Mouse (Mus musculus) right cerebral cortex, postnatal 25 days (tissue): ENCODE measurements at regions not wholly inside any gene's neighbourhood (a gene's known extent, or its start where the extent isn't known, plus 50 kb on each side); places are given as distances from the start of the nearest gene placed in this dataset.
"Not testable (repeated sequence)": the region's sequence is repeated elsewhere in the genome, so short reads cannot be mapped to it uniquely, and the experiment has no call there.

Source experiments
- DNase-seq: peaks from one replicate; pipeline ENCODE4 v3.0.0; 2022

- DNase-seq: no peak
Measured at GRCm38 (mm10) chr15:5658796-5659195, 414.8 kb upstream of the Ptger4 start.

- no peak for DNase-seq
Measured at GRCm38 (mm10) chr15:5660819-5661218, 416.8 kb upstream of the Ptger4 start.

GRCm38 (mm10) chr15:5671781-5672180 is 427.8 kb upstream of the Ptger4 start:
- no peak for DNase-seq

- no peak for DNase-seq
Measured at GRCm38 (mm10) chr15:5676704-5677103, 432.7 kb upstream of the Ptger4 start.

GRCm38 (mm10) chr15:5693810-5694209 is 449.8 kb upstream of the Ptger4 start:
- no peak for DNase-seq

- no peak for DNase-seq
Measured at GRCm38 (mm10) chr15:5695015-5695414, 451.0 kb upstream of the Ptger4 start.

- DNase-seq: no peak
Measured at GRCm38 (mm10) chr15:5708454-5708853, 464.5 kb upstream of the Ptger4 start.

GRCm38 (mm10) chr15:5740658-5741057 is 496.7 kb upstream of the Ptger4 start:
- no peak for DNase-seq

GRCm38 (mm10) chr15:5743893-5744292 is 499.9 kb upstream of the Ptger4 start:
- DNase-seq: no peak

GRCm38 (mm10) chr15:5758690-5759089 is 514.7 kb upstream of the Ptger4 start:
- DNase-seq: no peak

- no peak for DNase-seq
Measured at GRCm38 (mm10) chr15:5762216-5762615, 518.2 kb upstream of the Ptger4 start.

- DNase-seq: no peak
Measured at GRCm38 (mm10) chr15:5777074-5777473, 522.5 kb upstream of the Dab2 start.

- no peak for DNase-seq
Measured at GRCm38 (mm10) chr15:5799917-5800316, 499.7 kb upstream of the Dab2 start.

- no peak for DNase-seq
Measured at GRCm38 (mm10) chr15:5811154-5811732, 488.3 kb upstream of the Dab2 start.

- DNase-seq: no peak
Measured at GRCm38 (mm10) chr15:5811958-5812357, 487.6 kb upstream of the Dab2 start.

- no peak for DNase-seq
Measured at GRCm38 (mm10) chr15:5817901-5818576, 481.5 kb upstream of the Dab2 start.

GRCm38 (mm10) chr15:5839963-5840362 is 459.6 kb upstream of the Dab2 start:
- no peak for DNase-seq

- DNase-seq: not testable (repeated sequence)
Measured at GRCm38 (mm10) chr15:5841369-5842149, 458.0 kb upstream of the Dab2 start.

- DNase-seq: no peak
Measured at GRCm38 (mm10) chr15:5846571-5846970, 453.0 kb upstream of the Dab2 start.

- DNase-seq: no peak
Measured at GRCm38 (mm10) chr15:5847413-5848100, 452.0 kb upstream of the Dab2 start.

- DNase-seq: no peak
Measured at GRCm38 (mm10) chr15:5852523-5852922, 447.1 kb upstream of the Dab2 start.

- DNase-seq: no peak
Measured at GRCm38 (mm10) chr15:5869289-5869688, 430.3 kb upstream of the Dab2 start.

GRCm38 (mm10) chr15:5869866-5870265 is 429.7 kb upstream of the Dab2 start:
- DNase-seq: no peak
